Mouse (Mus musculus): ENCODE measurements around the gene Gm26727. TPM values are rescaled to one million over a fixed set of nuclear protein-coding genes. Genes with fewer than 3 reads are reported as not detected.
"Not testable (repeated sequence)": the region's sequence is repeated elsewhere in the genome, so short reads cannot be mapped to it uniquely, and the experiment has no call there.

The Gm26727 gene
- polyA plus RNA-seq, 1 experiment from 2014 or later, result not detected

- WGBS, result 81% methylated on average over 1 of the region's 1 CpGs
- Histone ChIP-seq H3K4me2 (ENCODE audit: low read length) (no peak overlapping the region), H3K4me3 (ENCODE audit: low read depth, low read length) (no peak overlapping the region), H3K36me3 (ENCODE audit: control insufficient read depth, insufficient read depth, low read length) (no peaks in the 10 kb centered on the region), H3K9me3 (replicated peaks; ENCODE audit: control insufficient read depth, low read length, poor library complexity, severe bottlenecking) (no peaks in the 10 kb centered on the region), H3K4me1 (ENCODE audit: control insufficient read depth, insufficient read depth, low read length) (no peaks in the 10 kb centered on the region), H3K27ac (ENCODE audit: low read length) (no peak overlapping the region), H3K27me3 (ENCODE audit: control insufficient read depth, insufficient read depth, low read depth, low read length) (no peaks in the 10 kb centered on the region), H3K9ac (ENCODE audit: low read depth, low read length) (no peak overlapping the region)
- ATAC-seq, result no peak
Observed at GRCm38 (mm10) chr2:67422799-67423198, 10.2 kb downstream of the Gm26727 start.

DNA sequence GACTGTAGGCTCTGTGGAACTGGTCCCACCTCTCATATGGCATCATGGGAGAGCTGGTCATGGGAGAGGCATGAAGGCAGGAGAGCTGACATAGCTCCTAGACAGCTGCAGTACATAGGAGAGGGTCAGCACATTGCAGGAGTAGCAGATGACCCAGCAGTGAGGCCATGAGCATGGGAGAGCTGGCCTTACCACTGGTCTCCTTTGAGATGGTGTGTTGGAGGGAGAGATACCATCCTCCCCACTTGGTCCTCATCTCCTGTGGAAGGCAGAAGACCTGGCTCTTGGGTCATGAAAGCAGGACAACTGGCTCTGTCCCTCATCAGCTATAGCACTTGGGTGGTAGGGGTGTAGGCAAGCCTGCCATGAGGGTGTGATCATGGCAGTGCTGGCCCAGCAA, 12.1 kb downstream of the Gm26727 start:
- Histone ChIP-seq H3K9ac (ENCODE audit: low read depth, low read length) (no peak overlapping the region), H3K9me3 (replicated peaks; ENCODE audit: control insufficient read depth, low read length, poor library complexity, severe bottlenecking) (no peaks in the 10 kb centered on the region), H3K27ac (ENCODE audit: low read length) (no peak overlapping the region), H3K4me2 (ENCODE audit: low read length) (no peak overlapping the region), H3K36me3 (ENCODE audit: control insufficient read depth, insufficient read depth, low read length) (no peaks in the 10 kb centered on the region), H3K4me3 (ENCODE audit: low read depth, low read length) (no peak overlapping the region), H3K27me3 (ENCODE audit: control insufficient read depth, insufficient read depth, low read depth, low read length) (no peaks in the 10 kb centered on the region), H3K4me1 (ENCODE audit: control insufficient read depth, insufficient read depth, low read length) (no peaks in the 10 kb centered on the region)
- no peak for ATAC-seq

DNA sequence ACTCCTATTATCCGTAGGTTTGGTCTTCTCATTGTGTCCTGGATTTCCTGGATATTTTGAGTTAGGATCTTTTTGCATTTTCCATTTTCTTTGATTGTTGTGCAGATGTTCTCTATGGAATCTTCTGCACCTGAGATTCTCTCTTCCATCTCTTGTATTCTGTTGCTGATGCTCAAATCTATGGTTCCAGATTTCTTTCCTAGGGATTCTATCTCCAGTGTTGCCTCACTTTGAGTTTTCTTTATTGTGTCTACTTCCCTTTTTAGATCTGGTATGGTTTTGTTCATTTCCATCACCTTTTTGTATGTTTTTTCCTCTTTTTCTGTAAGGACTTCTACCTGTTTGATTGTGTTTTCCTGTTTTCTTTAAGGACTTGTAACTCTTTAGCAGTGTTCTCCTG, 19.6 kb downstream of the Gm26727 start, which contains the start of gene Gm21830:
Gene Gm21830, plus strand, starts transcription at position 301 of the 400 bp plus-strand sequence.
- not testable (repeated sequence) for H3K4me1 ChIP-seq (ENCODE audit: control insufficient read depth, insufficient read depth, low read length); H3K27me3 ChIP-seq (ENCODE audit: control insufficient read depth, insufficient read depth, low read depth, low read length); H3K4me3 ChIP-seq (ENCODE audit: low read depth, low read length); H3K4me2 ChIP-seq (ENCODE audit: low read length); H3K9ac ChIP-seq (ENCODE audit: low read depth, low read length); ATAC-seq; H3K27ac ChIP-seq (ENCODE audit: low read length); H3K36me3 ChIP-seq (ENCODE audit: control insufficient read depth, insufficient read depth, low read length); H3K9me3 ChIP-seq (replicated peaks; ENCODE audit: control insufficient read depth, low read length, poor library complexity, severe bottlenecking)
- no CpG with 5 or more reads among the region's 1 CpGs for WGBS

Other genes with a start within 250 kb of the Gm26727 start
- not detected in 2 replicates for gene Gm21830, start 19.5 kb downstream of the Gm26727 start, polyA plus RNA-seq (2015; fragmentation: Nextera tagmentation; extraction: Ambion mirVana)
- not detected in 2 replicates for gene Xirp2, start 12.8 kb upstream of the Gm26727 start, polyA plus RNA-seq (2015; fragmentation: Nextera tagmentation; extraction: Ambion mirVana)
- 51.2 and 57.5 TPM in 2 replicates for gene B3galt1, start 132.7 kb upstream of the Gm26727 start, polyA plus RNA-seq (2015; fragmentation: Nextera tagmentation; extraction: Ambion mirVana)

Measured in midbrain, embryonic 16.5 days (tissue).